Mouse (Mus musculus) lung, embryonic 14.5 days (tissue): ENCODE results near the gene Tmem221. TPM values are rescaled to one million over a fixed set of nuclear protein-coding genes. Genes with fewer than 3 reads are reported as not detected.

ENCODE experiments used
- ATAC-seq: fragments of 200-750 bp; cut with Nextera tagmentation; 2 replicates; pipeline ENCODE4 v1.8.0; 2017; ENCODE audit warnings: mild to moderate bottlenecking, moderate TSS enrichment, moderate library complexity; ENCODE audit not compliant: insufficient read depth
- DNase-seq: peaks from one replicate; pipeline ENCODE4 v3.0.0-alpha.2; 2015
- H3K27ac ChIP-seq: fragments of 300-500 bp; sonication (generic); 2 replicates; pipeline ENCODE4 v1.5.1; 2014; ENCODE audit warnings: low read depth, mild to moderate bottlenecking, moderate library complexity
- H3K27me3 ChIP-seq: fragments of 300-500 bp; sonication (generic); 2 replicates; pipeline ENCODE4 v1.6.1; 2014; ENCODE audit warnings: low read length, control low read depth; ENCODE audit not compliant: insufficient read depth
- H3K36me3 ChIP-seq: fragments of 300-500 bp; sonication (generic); 2 replicates; pipeline ENCODE4 v1.6.1; 2014; ENCODE audit warnings: control low read depth; ENCODE audit not compliant: insufficient read depth
- H3K4me1 ChIP-seq: fragments of 300-500 bp; sonication (generic); 2 replicates; pipeline ENCODE4 v1.6.1; 2014; ENCODE audit warnings: antibody characterized with exemption, control low read depth; ENCODE audit not compliant: insufficient read depth
- H3K4me2 ChIP-seq: fragments of 300-500 bp; sonication (generic); 2 replicates; pipeline ENCODE4 v1.6.1; 2014; ENCODE audit warnings: mild to moderate bottlenecking
- H3K4me3 ChIP-seq: fragments of 300-500 bp; sonication (generic); 2 replicates; pipeline ENCODE4 v1.5.1; 2014; ENCODE audit warnings: low read depth, low read length
- H3K9ac ChIP-seq: fragments of 300-500 bp; sonication (generic); 2 replicates; pipeline ENCODE4 v1.6.1; 2014
- H3K9me3 ChIP-seq: fragments of 300-500 bp; sonication (generic); 2 replicates; pipeline ENCODE4 v1.6.1; 2016; ENCODE audit warnings: low read depth, low read length, control low read depth
- CTCF ChIP-seq: IDR thresholded peaks from 2 replicates; pipeline ENCODE4 v1.5.1; 2016; ENCODE audit warnings: antibody characterized with exemption, low read depth
- WGBS: fragments of 180-500 bp; shearing (Covaris S2); extraction: QIAGEN DNeasy Blood & Tissue Kit; methylation state at CpG from one replicate; pipeline ENCODE4 v1.1.7; 2014; 5-methylcytosine and 5-hydroxymethylcytosine counted together
- polyA plus RNA-seq: library from polyadenylated mRNA; unstranded; fragments of >200 nt; fragmentation: Nextera tagmentation; extraction: Ambion mirVana; gene quantifications from 2 replicates; pipeline ENCODE4 v1.2.1, GENCODE M21; 2014

Gene Tmem221
- polyA plus RNA-seq, 1 experiment from 2014 or later: 3.2 TPM

GRCm38 (mm10) chr8:71579476-71579875 is 20.8 kb upstream of the Tmem221 start:
- DNase-seq (no peak), ATAC-seq (no peak)
- no peak overlapping the region for H3K9ac ChIP-seq
- no peaks in the 10 kb centered on the region for H3K4me1 ChIP-seq
- H3K27ac ChIP-seq: no peak overlapping the region
- no peak overlapping the region for H3K4me2 ChIP-seq
- no peak overlapping the region for H3K4me3 ChIP-seq
- TF ChIP-seq CTCF: no peak
- no peaks in the 10 kb centered on the region for H3K27me3 ChIP-seq
- WGBS: 88% methylated on average over 14 of the region's 14 CpGs
- H3K9me3 ChIP-seq: no peaks in the 10 kb centered on the region
- peaks cover 17% of the 10 kb centered on the region; the same call in 1 of the 2 replicates for H3K36me3 ChIP-seq

GRCm38 (mm10) chr8:71579009-71579408 is 20.3 kb upstream of the Tmem221 start:
- ATAC-seq (no peak), DNase-seq (no peak)
- WGBS: 52% methylated on average over 1 of the region's 1 CpGs
- no peaks in the 10 kb centered on the region for H3K4me1 ChIP-seq
- peaks cover 14% of the 10 kb centered on the region; the same call in 1 of the 2 replicates for H3K36me3 ChIP-seq
- no peak overlapping the region for H3K4me3 ChIP-seq
- H3K27ac ChIP-seq: no peak overlapping the region
- no peaks in the 10 kb centered on the region for H3K27me3 ChIP-seq
- H3K9me3 ChIP-seq: no peaks in the 10 kb centered on the region
- H3K4me2 ChIP-seq: no peak overlapping the region
- no peak overlapping the region for H3K9ac ChIP-seq
- TF ChIP-seq CTCF: no peak

- Histone ChIP-seq H3K4me3 (no peak overlapping the region), H3K9ac (no peak overlapping the region), H3K36me3 (peaks cover 14% of the 10 kb centered on the region; the same call in 1 of the 2 replicates), H3K27me3 (no peaks in the 10 kb centered on the region), H3K9me3 (no peaks in the 10 kb centered on the region), H3K4me2 (no peak overlapping the region), H3K4me1 (no peaks in the 10 kb centered on the region), H3K27ac (no peak overlapping the region)
- WGBS: 64% methylated on average over 4 of the region's 4 CpGs
- ATAC-seq (no peak), DNase-seq (no peak)
- TF ChIP-seq CTCF: no peak
These were observed 19.3 kb upstream of the Tmem221 start for GRCm38 (mm10) chr8:71577856-71578387.

GRCm38 (mm10) chr8:71575020-71575419 is 16.3 kb upstream of the Tmem221 start:
- DNase-seq (no peak), ATAC-seq (no peak)
- no peak for TF ChIP-seq CTCF
- Histone ChIP-seq H3K36me3 (no peaks in the 10 kb centered on the region), H3K4me3 (no peak overlapping the region), H3K4me1 (no peaks in the 10 kb centered on the region), H3K4me2 (no peak overlapping the region), H3K9ac (no peak overlapping the region), H3K27me3 (no peaks in the 10 kb centered on the region), H3K27ac (no peak overlapping the region), H3K9me3 (no peaks in the 10 kb centered on the region)
- WGBS: 58% methylated on average over 1 of the region's 1 CpGs

- no peak overlapping the region for H3K4me3 ChIP-seq
- no peaks in the 10 kb centered on the region for H3K9me3 ChIP-seq
- H3K36me3 ChIP-seq: no peaks in the 10 kb centered on the region
- H3K27ac ChIP-seq: no peak overlapping the region
- ATAC-seq: no peak
- DNase-seq: no peak
- WGBS: 65% methylated on average over 7 of the region's 7 CpGs
- no peak for TF ChIP-seq CTCF
- H3K9ac ChIP-seq: no peak overlapping the region
- H3K4me2 ChIP-seq: no peak overlapping the region
- H3K27me3 ChIP-seq: no peaks in the 10 kb centered on the region
- no peaks in the 10 kb centered on the region for H3K4me1 ChIP-seq
These were observed 15.8 kb upstream of the Tmem221 start for GRCm38 (mm10) chr8:71574426-71574825.

GRCm38 (mm10) chr8:71572847-71573633 is 14.4 kb upstream of the Tmem221 start:
- H3K4me1 ChIP-seq: peaks cover 7% of the 10 kb centered on the region; the same call in 1 of the 2 replicates
- ATAC-seq (no peak), DNase-seq (peak; percentile 71)
- H3K27ac ChIP-seq: peak overlapping the region; percentile 58
- H3K4me2 ChIP-seq: 0 out of 2 replicates have a peak overlapping the region, but pooled peaks have one; percentile 13
- 67% methylated on average over 9 of the region's 9 CpGs for WGBS
- H3K9me3 ChIP-seq: no peaks in the 10 kb centered on the region
- 0 out of 2 replicates have a peak, but pooled peaks cover 6% of the 10 kb centered on the region for H3K27me3 ChIP-seq
- no peak overlapping the region for H3K4me3 ChIP-seq
- 0 out of 2 replicates have a peak overlapping the region, but pooled peaks have one; percentile 28 for H3K9ac ChIP-seq
- no peak for TF ChIP-seq CTCF
- H3K36me3 ChIP-seq: no peaks in the 10 kb centered on the region

- Histone ChIP-seq H3K9ac (no peak overlapping the region), H3K27ac (no peak overlapping the region), H3K4me2 (no peak overlapping the region; the same call in 1 of the 2 replicates), H3K36me3 (no peaks in the 10 kb centered on the region), H3K27me3 (0 out of 2 replicates have a peak, but pooled peaks cover 6% of the 10 kb centered on the region), H3K4me1 (peaks cover 7% of the 10 kb centered on the region; the same call in 1 of the 2 replicates), H3K9me3 (no peaks in the 10 kb centered on the region), H3K4me3 (no peak overlapping the region)
- ATAC-seq (no peak), DNase-seq (no peak)
- WGBS: 82% methylated on average over 2 of the region's 2 CpGs
- no peak for TF ChIP-seq CTCF
These were observed 13.4 kb upstream of the Tmem221 start for GRCm38 (mm10) chr8:71572077-71572476.
